Mouse (Mus musculus): ENCODE measurements around the gene Sh3bp2. TPM values are rescaled to one million over a fixed set of nuclear protein-coding genes. Genes with fewer than 3 reads are reported as not detected.

Sh3bp2 gene
- 1 to 10 TPM; 3.7 to 7.5 TPM for total RNA-seq (2021)

DNA sequence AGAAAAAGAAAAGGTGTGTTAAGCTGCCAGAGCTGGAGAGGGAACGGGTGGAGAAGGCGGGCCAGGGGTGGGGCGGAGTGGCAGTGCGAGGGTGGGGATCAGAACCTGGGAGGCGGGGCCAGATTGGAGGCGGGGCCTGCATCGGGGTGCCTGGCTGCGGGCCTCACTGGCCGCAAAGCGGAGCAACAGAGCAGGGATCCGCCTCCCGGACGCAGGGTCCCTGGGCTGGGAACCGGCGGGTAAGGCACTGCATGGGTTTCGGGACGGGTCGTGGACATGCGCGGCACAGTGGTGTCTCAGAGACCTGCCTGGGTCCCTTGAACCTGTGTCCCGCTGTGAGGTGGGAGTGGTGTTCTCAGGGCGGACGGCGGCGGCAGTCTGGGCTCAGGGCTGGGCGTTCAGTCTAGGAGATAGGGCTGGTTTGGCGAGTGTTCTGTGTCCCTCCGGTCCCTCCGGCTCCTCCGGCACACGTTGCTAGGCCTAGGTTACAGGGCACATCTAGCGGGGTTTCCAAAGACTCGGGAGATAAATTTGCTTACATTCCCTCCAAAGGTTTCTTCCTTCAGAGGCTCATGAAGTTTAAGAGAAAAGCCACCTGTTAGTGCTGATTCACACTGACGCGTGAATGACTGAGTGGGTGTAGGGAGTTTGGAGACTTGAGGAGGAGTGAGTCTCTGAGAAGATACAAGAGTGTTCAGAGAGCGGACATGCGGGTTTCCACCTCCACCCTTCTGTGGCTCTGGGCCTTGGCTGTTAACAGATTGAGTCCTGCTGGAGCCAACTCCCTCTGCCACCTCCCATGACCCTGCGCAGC lies at the start of gene Sh3bp2:
Gene Sh3bp2, plus strand, starts transcription at position 176 of the 814 bp plus-strand sequence.
- DNase-seq (ENCODE audit: extremely low spot score in 1 of 2, low spot score in 1 of 2) = peak; percentile 65 to 75

- DNase-seq (ENCODE audit: extremely low spot score in 1 of 2, low spot score in 1 of 2) = no peak
Measured at GRCm38 (mm10) chr5:34480926-34481325, 44.7 kb upstream of the Sh3bp2 start.

DNA sequence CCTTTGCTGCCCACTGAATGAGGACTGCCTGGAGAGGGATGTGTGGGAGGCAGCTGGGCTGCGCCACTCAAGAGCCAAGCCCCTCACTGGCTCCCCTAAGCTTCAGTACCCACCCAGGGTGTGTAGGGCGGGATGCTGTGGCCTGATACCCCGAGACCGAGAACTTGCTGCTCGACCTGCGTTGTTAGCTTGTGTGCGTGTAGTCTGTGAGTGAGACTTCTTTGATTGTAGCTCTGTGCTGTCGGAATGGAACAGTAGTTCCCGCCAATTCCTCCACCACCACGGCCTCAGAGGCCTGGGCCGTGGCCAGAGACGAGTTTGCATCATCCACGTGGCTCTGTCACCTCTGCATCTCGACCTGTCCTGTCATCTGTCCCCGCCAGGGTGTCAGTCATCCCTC lies 39.9 kb upstream of the Sh3bp2 start:
- DNase-seq (ENCODE audit: extremely low spot score in 1 of 2, low spot score in 1 of 2) = no peak

- DNase-seq (ENCODE audit: extremely low spot score in 1 of 2, low spot score in 1 of 2) = no peak
Measured at GRCm38 (mm10) chr5:34487320-34488090, 38.1 kb upstream of the Sh3bp2 start.

DNA sequence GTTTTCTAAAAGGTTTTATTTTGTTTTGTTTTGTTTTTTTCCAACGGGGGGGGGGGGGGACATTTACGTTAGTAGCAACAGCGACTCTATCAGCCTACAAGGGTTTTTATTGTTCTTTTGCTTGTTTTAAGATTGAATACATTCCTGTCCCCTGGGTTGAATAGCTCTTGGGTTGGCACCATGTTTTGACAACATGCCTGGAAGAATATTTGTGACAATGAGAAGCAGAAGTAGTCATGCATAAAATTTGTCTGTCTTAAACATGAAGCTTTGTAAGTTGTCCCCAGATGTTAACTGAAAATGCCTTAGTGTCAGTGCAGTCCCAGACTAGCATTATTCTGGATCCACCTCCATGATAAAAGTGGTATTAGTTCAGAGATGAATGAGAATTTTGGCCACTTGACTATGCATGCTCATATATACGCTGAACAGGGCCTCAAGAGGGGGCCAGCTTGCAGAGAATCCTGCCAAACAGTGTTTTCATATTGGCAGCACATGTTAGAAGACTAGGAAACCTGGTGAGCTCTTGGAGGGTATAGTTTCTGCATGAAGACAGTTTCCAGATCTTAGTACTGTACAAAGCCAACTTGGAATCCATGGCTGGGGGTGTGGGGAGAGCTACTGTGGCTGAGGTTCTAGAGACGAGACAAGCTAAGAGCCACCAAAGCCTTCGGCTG lies 36.8 kb upstream of the Sh3bp2 start:
- no peak for DNase-seq (ENCODE audit: extremely low spot score in 1 of 2, low spot score in 1 of 2)

- no peak for DNase-seq (ENCODE audit: extremely low spot score in 1 of 2, low spot score in 1 of 2)
Measured at GRCm38 (mm10) chr5:34489418-34489787, 36.2 kb upstream of the Sh3bp2 start.

- DNase-seq (ENCODE audit: extremely low spot score in 1 of 2, low spot score in 1 of 2) = no peak
Measured at GRCm38 (mm10) chr5:34496745-34497144, 28.9 kb upstream of the Sh3bp2 start.

GRCm38 (mm10) chr5:34500886-34501285 lies 24.8 kb upstream of the Sh3bp2 start:
- DNase-seq (ENCODE audit: extremely low spot score in 1 of 2, low spot score in 1 of 2) = no peak

- DNase-seq (ENCODE audit: extremely low spot score in 1 of 2, low spot score in 1 of 2) = no peak
Measured at GRCm38 (mm10) chr5:34501588-34501987, 24.1 kb upstream of the Sh3bp2 start.

DNA sequence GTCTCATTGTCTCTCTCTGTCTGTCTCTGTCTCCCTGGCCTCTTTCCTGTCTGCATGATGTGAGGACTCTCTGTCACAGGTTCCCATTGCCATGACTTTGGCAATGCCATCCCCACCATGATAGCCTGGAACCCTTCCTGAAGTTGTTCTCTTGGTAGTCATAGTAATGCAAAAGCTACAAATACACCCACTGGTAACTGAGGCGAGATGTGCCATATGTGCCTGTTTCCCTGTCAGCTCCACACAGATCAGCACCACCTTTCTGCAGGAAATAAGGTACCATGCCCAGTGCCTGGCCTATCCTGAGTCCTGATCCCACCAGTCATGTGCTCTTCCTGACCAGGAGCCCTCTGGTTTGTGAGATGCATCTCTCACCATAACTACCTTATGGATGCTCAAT lies 23.2 kb upstream of the Sh3bp2 start:
- no peak for DNase-seq (ENCODE audit: extremely low spot score in 1 of 2, low spot score in 1 of 2)

- DNase-seq (ENCODE audit: extremely low spot score in 1 of 2, low spot score in 1 of 2) = no peak
Measured at GRCm38 (mm10) chr5:34502821-34503220, 22.8 kb upstream of the Sh3bp2 start.

DNA sequence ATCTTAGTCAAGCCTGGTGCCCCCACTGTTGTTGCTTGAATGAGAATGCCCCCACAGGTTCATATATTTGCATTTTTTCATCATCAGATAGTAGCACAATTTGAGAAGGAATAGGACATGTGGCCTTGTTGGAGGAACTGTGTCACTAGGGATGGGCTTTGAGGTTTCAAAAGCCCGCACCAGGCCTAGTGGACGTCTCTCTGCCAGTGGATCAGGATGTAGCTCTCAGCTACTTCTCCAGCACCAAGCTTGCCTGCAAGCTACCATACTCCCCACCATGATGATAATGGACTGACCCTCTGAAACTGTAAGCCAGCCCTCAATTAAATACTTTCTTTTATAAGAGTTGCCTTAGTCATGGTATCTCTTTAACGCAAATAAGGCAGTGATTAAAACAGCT lies 13.2 kb upstream of the Sh3bp2 start:
- no peak for DNase-seq (ENCODE audit: extremely low spot score in 1 of 2, low spot score in 1 of 2)

DNA sequence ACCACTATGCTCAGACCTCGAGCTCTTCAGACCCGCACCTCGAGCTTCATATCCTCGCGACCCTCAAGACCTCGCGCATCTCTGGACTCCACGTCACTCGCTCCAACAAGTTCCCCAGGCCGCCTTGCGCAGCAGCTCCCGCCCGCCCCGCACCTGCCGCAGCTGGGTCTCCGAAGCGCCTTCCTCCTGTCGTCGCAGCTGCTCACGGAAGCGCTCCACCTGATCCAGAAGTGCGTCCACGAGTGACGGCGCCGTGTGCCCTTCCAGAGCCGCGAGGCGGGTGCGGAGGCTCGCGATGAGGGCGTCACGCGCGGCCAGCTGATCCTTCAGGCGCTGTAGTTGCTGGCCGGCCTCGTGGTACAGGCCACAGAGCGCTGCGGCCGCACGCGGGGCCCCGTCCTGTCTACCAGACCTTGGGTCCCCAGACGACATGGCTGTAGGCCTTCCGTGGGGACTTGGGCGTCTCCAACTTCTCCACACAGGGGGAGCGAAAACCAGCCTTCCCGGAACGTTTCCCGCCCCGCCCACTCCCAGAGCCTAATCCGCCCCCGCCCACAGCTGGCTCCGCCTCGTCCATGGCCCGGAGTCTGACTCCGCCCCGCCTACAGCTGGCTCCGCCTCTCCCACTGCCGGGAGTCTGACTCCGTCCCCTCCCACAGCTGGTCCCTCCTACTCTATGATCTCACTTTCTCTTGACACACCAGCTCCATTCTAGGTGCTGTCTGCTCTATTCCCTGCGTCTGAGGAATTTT lies 12.0 kb upstream of the Sh3bp2 start, which contains the start of gene Tnip2:
Gene Tnip2, minus strand, starts transcription at position 526 of the 752 bp plus-strand sequence.
- peak; percentile 78 for DNase-seq (ENCODE audit: extremely low spot score in 1 of 2, low spot score in 1 of 2)

DNA sequence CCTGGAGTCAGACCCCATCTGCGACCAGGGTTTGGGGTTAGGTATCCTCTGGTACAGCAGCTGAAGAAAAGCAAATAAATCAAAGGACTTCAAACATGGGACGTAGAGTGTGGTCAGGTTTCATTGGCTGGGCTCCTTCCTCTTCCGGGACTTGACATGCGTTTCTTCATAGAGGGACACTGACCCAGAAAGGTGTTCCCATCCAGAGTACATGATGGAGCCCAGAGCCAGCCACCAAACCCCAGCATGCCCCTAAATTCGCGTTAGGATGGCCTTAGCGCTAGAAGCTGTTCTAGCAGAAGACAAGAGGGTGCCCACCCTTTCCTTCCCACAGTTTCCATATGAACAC lies 11.4 kb upstream of the Sh3bp2 start:
- DNase-seq (ENCODE audit: extremely low spot score in 1 of 2, low spot score in 1 of 2) = no peak

- no peak for DNase-seq (ENCODE audit: extremely low spot score in 1 of 2, low spot score in 1 of 2)
Measured at GRCm38 (mm10) chr5:34515096-34515495, 10.5 kb upstream of the Sh3bp2 start.

DNA sequence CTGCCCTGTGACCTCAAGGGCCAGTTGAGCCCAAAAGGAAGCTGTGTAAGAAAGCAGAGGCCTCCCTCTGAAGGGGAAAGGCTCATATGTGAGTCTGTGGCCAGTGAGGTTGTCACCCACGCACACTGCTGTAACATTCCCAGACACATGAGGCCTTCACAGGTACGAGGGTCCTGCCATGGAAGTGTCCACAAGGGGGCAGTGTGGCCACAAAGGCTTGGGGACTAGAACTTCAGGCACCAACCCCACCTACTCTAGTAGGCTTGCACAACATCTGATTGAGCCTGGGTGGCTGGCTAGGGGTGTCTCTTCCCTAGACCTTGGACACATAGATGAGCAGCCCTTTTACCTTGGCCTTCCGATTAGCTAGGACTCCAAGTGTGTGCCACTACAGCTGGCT lies 7.7 kb upstream of the Sh3bp2 start:
- DNase-seq (ENCODE audit: extremely low spot score in 1 of 2, low spot score in 1 of 2) = peak; percentile 56 to 83

DNA sequence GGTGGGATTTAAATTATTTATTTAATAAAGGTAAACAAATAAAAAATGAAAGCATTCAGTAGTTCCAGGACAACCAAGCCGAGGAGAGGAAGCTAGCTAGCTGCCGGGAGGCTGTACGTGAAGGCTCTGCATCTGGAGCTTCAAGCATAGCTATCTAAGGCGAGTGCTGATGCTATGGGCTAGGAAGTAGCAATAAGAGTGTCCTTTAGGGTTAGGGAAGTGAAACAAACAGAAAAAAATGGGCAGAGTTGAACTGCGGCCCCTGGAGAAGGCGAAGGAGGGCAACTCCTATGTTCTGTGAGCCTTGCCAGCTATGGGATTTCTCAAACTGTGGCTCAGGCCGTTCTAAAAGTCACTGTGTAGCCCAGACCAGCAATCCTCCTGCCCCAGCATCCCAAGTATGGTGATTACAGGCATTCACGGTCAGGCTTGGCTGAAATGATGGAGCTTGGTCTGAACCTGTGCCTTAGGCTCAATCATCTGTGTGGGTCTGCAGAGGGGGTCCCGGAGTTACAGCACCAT lies 6.2 kb upstream of the Sh3bp2 start:
- no peak for DNase-seq (ENCODE audit: extremely low spot score in 1 of 2, low spot score in 1 of 2)

- no peak for DNase-seq (ENCODE audit: extremely low spot score in 1 of 2, low spot score in 1 of 2)
Measured at GRCm38 (mm10) chr5:34520458-34521209, 5.0 kb upstream of the Sh3bp2 start.

DNA sequence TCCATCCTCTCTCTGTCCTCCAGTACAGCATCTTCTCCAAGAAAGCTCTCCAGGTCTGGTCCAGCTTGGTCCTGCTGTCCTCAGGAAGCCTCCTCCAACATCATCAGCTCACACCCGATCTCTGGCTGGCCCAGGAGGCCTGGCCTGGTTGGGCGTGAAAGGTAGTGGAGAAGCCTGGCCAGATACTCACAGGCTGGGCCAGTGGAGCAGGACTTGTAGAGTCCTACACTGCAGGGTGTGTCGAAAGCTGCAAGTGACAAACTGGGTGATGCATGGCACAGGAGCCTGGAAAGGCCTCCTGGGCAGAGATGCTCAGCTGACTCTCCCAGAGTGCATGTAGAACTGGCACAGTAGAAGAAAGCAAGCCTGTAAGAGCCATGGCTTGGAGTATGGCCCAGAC lies 4.3 kb upstream of the Sh3bp2 start:
- no peak for DNase-seq (ENCODE audit: extremely low spot score in 1 of 2, low spot score in 1 of 2)
